Mouse (Mus musculus) central nervous system, embryonic 14 days (tissue): ENCODE results near the gene B2m. TPM values are rescaled to one million over a fixed set of nuclear protein-coding genes. Genes with fewer than 3 reads are reported as not detected.

Experiments
- polyA plus RNA-seq: library from polyadenylated mRNA; depleted of rRNA; stranded (reverse); fragments of >200 nt; gene quantifications from 2 replicates; pipeline ENCODE4 v1.2.3, GENCODE M21; 2012; rRNA removed

The B2m gene
- polyA plus RNA-seq: 82.4 and 110 TPM in 2 replicates

DNA sequence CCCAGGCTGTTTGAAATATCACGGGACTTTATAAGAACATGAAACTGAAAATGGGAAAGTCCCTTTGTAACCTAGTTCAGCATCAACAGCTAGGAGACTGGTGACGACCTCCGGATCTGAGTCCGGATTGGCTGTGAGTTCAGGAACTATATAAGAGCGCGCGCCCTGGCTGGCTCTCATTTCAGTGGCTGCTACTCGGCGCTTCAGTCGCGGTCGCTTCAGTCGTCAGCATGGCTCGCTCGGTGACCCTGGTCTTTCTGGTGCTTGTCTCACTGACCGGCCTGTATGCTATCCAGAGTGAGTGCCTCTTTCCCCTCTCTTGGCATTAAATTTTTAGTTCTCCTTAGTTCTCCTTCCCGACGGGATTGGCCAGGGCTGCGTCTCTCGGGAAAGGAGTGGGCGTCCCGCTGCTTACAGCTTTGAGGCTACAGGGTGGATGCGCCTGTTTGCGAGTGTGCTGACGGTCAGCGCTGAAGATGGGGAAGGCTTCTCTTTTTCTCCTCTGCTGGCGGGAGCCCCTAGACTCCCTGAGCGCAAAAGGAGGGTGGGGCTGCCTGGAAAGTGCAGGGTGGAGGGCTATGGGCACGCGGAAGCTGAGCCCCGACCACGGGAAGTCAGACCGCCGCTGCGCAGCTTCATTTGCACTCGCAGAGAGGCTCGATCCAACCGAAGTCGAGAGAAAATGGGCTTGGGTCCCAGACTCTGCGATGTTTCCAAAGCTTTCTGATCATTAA, at the start of gene B2m:
TSS of gene B2m (plus strand) at position 179 of the 734 bp plus-strand sequence.

DNA sequence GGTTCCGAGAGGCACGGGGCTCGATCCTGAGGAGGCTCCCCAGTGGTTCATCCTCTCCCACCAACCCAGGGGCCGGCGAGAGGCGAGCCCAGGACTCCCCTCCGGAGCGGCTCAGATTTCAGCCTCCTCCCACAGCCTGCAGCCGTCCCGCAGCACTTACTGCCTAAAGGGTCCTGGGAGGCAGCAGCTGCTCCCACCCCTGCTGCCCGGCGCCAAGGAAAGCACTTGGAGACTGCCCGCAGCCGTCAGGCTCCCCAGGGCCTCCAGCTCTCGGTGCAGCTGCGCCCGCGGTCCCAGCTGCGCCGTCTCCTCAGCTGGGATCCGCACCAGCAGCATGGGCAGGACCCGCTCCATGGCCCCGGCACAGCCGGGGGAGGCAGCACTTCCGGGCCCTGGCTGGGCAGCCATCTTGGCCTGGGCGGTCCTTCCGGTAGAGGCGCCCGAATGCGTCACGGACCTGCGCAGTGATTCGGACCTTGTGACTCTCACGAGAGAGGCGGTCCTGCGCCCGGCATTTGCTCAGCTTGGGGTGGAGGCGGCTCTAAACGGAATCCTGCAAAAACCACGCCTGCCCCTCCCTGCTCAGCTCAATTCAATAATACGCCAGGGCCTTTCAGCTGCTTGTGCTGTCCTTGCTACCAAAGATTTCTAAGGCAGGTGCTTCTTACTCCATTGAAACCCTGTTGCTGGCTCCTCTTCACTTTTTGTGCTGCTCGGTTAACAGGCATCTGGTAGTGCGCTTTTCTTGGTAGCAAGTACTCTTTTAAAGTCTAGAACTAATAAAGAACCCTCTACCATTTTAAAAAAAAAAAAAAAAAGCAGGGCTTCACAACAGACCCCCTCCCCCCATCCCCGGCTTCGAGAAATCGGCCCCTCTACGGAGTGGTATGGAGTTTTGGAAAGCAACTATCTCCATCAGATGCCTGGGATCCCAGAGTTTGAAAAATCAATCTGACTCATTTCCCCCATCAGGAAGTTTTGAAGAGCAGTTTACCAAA, 29.2 kb upstream of the B2m start, which contains the start of gene Spg11:
TSS of gene Spg11 (minus strand) at position 426 of the 998 bp plus-strand sequence.

DNA sequence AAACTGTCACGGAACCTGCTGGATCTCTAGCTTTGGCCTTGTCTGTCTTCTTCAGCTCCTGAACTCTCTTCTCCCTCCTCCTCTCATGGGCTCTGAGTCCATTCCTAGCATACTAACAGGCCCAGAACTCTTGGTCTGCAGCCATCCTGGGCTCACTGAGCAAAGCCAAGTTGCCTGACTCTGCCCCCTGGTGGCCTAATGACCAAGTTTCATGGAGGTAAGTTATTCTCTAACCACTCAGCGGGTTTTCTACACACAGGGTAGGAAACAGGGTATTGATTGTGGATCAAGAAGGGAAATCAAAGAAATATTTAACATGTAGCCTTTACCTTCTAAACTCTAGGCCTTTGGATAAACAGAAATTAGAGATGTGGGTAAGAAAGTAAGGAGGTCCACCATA, 13.2 kb downstream of the B2m start, which contains the start of gene Trim69:
TSS of gene Trim69 (plus strand) at position 21 of the 400 bp plus-strand sequence.

DNA sequence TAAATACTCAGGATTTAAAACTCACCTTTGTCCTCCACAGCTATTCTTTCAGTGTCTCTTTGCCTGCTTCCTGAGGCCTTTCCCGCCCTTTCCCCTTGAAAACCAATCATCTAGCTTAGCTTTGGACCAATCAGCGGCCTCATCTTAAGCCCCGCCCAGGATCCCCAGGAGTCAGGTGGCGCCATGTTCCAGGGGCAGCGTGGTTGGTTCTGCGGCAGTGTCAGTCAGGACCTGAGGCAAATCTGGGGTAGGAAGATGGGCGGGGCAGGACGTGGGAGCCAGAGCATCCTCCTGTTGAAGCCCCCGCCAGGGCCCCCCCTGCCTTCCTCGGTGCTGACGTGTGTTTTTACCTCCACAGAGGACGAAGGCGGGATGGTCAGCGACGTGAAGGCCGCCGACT, 38.6 kb downstream of the B2m start, which contains the start of the genes Patl2 and Terb2:
TSS of gene Patl2 (minus strand) at position 84 of the 400 bp plus-strand sequence.
TSS of gene Terb2 (plus strand) at position 167 of the 400 bp plus-strand sequence.

Other genes with a start within 250 kb of the B2m start
- gene Ctdspl2, start 191.7 kb upstream of the B2m start, polyA plus RNA-seq: 19.6 and 24.4 TPM in 2 replicates
- gene Mageb3, start 191.6 kb upstream of the B2m start, polyA plus RNA-seq: 0.58 and 0.66 TPM in 2 replicates
- 16.3 and 17.7 TPM in 2 replicates for gene Eif3j1, start 119.1 kb upstream of the B2m start, polyA plus RNA-seq
- gene Spg11, start 29.3 kb upstream of the B2m start, polyA plus RNA-seq: 12.9 and 14.0 TPM in 2 replicates
- not detected in 2 replicates for gene Trim69, start 13.0 kb downstream of the B2m start, polyA plus RNA-seq
- 0.04 TPM in 1 of 2 replicates, not detected in the other for gene Patl2, start 38.5 kb downstream of the B2m start, polyA plus RNA-seq
- gene Terb2, start 38.6 kb downstream of the B2m start, polyA plus RNA-seq: not detected in 2 replicates
- gene Sord, start 87.1 kb downstream of the B2m start, polyA plus RNA-seq: 12.4 and 12.8 TPM in 2 replicates
- gene Duox2, start 150.8 kb downstream of the B2m start, polyA plus RNA-seq: 0.07 and 0.11 TPM in 2 replicates
- gene Duoxa2, start 151.2 kb downstream of the B2m start, polyA plus RNA-seq: 0.05 and 0.18 TPM in 2 replicates
- 0.16 and 0.56 TPM in 2 replicates for gene Duoxa1, start 166.0 kb downstream of the B2m start, polyA plus RNA-seq
- 0.09 and 0.15 TPM in 2 replicates for gene Duox1, start 168.0 kb downstream of the B2m start, polyA plus RNA-seq
- 77.8 and 78.5 TPM in 2 replicates for gene Shf, start 221.5 kb downstream of the B2m start, polyA plus RNA-seq